Mouse (Mus musculus) common myeloid progenitor, adult 5-6 weeks (primary cell): Measurements from ENCODE around the gene Tmem135. TPM values are rescaled to one million over a fixed set of nuclear protein-coding genes. Genes with fewer than 3 reads are reported as not detected.

Experiments used
- ATAC-seq: replicated peaks from 2 replicates; pipeline ENCODE4 v1.8.0; 2016; ENCODE audit warnings: low read depth, mild to moderate bottlenecking, moderate TSS enrichment, inconsistent platforms; ENCODE audit not compliant: poor library complexity, severe bottlenecking
- total RNA-seq: library from RNA; stranded (forward); fragments of 200-1000, 187-1606 nt; gene quantifications from 2 replicates; pipeline ENCODE4 v1.2.3, GENCODE M21; 2017

The Tmem135 gene
- total RNA-seq, 1 experiment from 2014 or later: 22.3 TPM

- ATAC-seq: peak; percentile 74
Observed at GRCm38 (mm10) chr7:89418917-89419679, 15.1 kb upstream of the Tmem135 start.

- no peak for ATAC-seq
Observed at GRCm38 (mm10) chr7:89418127-89418653, 14.2 kb upstream of the Tmem135 start.

- no peak for ATAC-seq
Observed at GRCm38 (mm10) chr7:89417707-89418106, 13.7 kb upstream of the Tmem135 start.

- no peak for ATAC-seq
Observed at GRCm38 (mm10) chr7:89416027-89416426, 12.0 kb upstream of the Tmem135 start.

GRCm38 (mm10) chr7:89412094-89412493 is 8.1 kb upstream of the Tmem135 start:
- ATAC-seq: no peak

- peak; percentile 75 for ATAC-seq
Observed at GRCm38 (mm10) chr7:89411346-89411745, 7.3 kb upstream of the Tmem135 start.

- no peak for ATAC-seq
Observed at GRCm38 (mm10) chr7:89410294-89410693, 6.3 kb upstream of the Tmem135 start.

GRCm38 (mm10) chr7:89407006-89407940 is 3.3 kb upstream of the Tmem135 start:
- no peak for ATAC-seq

GRCm38 (mm10) chr7:89406011-89406410 is 2.0 kb upstream of the Tmem135 start:
- no peak for ATAC-seq

- peak; percentile 11 for ATAC-seq
Observed at GRCm38 (mm10) chr7:89404734-89405440, 865 bp upstream of the Tmem135 start.

- peak; percentile 54 for ATAC-seq
Observed at GRCm38 (mm10) chr7:89403053-89403972, 709 bp downstream of the Tmem135 start.

GRCm38 (mm10) chr7:89401936-89402335 is 2.1 kb downstream of the Tmem135 start:
- no peak for ATAC-seq

- ATAC-seq: no peak
Observed at GRCm38 (mm10) chr7:89401136-89401858, 2.7 kb downstream of the Tmem135 start.

GRCm38 (mm10) chr7:89400721-89401120 is 3.3 kb downstream of the Tmem135 start:
- ATAC-seq: no peak

GRCm38 (mm10) chr7:89397837-89398534 is 6.0 kb downstream of the Tmem135 start:
- ATAC-seq: no peak

GRCm38 (mm10) chr7:89396386-89396785 is 7.6 kb downstream of the Tmem135 start:
- ATAC-seq: no peak

- ATAC-seq: no peak
Observed at GRCm38 (mm10) chr7:89395399-89395798, 8.6 kb downstream of the Tmem135 start.

- peak; percentile 66; the same call in 1 of the 2 replicates for ATAC-seq
Observed at GRCm38 (mm10) chr7:89392825-89393224, 11.2 kb downstream of the Tmem135 start.
